Mouse (Mus musculus): ENCODE results near the gene B9d1. TPM values are rescaled to one million over a fixed set of nuclear protein-coding genes. Genes with fewer than 3 reads are reported as not detected.

B9d1 gene
- polyA plus RNA-seq, 1 experiment = 29.8 TPM

DNA sequence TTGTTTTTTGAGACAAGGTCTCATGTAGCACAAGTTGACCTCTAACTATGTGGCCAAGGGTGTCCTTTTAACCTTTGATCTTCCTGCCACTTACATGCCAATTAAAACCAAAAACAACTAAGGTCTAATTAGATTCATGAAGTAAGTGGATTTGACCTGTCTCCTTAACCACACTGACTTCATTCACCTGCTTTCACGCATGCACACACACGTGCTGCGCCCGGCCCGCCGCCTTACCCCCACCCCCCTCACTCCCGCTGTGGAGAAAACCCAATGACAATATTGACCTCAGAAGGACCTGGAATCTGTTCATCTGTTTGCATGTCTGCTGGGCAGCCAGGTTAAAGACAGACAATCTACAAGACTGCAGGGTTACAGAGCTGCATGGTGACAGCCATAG is 35.7 kb downstream of the B9d1 start:
- no peak for DNase-seq (ENCODE audit: low spot score)

DNA sequence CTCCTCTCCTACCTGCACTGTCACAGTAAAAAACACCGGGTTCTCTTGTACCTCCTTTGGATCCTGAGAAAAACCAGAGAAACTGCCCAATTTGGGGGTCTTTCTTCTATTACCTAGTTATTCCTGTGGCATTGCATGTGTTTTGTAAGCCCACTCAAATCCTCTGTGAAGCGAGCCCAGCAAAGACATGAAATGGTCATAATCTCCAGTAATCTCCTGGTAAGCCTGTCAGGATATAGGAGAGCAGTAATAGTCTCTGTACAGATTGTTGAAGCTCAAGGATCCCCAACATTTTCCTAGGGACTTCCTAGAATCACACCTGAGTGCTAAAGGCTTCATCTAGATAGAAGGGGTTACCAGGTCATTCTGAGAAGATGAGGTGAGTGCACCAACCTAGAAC is 36.2 kb downstream of the B9d1 start:
- no peak for DNase-seq (ENCODE audit: low spot score)

DNA sequence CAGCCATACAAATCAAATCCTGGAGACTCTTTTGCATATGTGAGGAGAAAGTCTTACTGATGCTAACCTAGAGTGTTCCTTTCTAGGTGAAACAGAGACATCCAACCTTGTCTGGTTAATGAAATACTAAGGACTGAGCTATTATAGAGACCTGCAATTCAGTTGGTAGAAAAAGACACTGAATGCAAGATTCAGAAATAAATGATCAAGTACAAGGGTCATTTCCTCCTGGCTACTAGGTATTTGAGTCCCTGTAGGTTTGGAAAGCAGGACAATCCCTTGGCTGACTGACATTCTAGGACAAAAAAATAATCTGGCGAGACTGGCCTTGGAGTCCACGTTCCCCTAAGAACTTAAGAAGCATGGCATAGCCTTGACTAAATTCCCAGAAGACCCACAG is 40.6 kb downstream of the B9d1 start:
- DNase-seq (ENCODE audit: low spot score) = no peak

DNA sequence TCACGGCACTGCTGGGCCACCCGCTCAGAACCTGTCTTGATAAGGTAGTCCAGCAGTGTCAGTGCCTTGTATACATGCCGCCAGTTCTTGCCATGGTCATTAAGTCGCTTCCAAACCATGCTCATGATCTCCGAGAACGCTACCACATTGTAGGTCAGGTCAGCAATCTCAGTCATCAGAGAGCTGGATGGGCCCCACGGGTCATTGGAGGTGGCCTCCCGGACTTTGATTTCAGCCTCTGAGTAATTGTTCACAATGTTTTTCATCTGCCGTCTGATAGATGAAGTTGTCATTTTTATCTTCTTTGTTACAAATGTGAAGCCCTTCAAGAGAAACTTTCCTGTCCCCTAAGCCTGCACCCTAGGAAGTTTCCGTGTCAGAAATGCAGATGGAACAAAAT is 41.5 kb downstream of the B9d1 start:
- no peak for DNase-seq (ENCODE audit: low spot score)

DNA sequence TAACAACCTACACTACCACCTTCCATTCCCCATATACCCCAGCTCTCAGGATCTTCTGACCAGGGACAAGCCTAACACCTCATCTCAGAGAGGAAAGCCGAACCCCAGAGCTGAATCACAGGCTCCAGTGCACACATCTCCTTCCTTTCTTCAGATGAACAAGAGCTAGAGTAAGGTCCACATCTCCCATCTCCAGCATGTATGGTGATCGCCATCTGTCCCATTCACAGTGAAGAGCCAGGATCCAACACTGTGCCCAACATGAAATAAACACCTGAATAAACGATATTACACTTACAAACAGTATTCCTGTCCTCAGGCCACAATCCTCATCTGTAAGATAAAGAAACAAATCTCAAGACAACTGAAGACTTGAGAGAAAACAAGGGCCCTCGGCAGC is 42.8 kb downstream of the B9d1 start:
- no peak for DNase-seq (ENCODE audit: low spot score)

DNA sequence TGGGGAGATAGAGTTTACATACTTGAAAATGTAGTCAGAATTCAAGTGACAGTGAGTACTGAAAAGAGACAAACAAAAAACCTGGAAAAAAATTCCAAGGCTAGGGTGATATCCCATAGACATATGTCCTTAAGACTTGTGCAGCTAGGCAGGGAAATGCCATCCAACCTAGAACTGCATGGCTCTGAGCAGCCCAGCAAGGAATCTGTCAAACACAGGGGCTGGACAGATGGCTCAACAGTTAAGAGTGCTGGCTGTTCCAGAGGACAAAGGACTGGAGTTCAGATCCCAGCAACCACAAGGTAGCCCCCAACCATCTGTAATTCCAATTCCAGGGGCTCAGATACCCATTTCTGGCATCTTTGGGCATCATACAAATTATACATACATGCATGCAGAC is 45.7 kb downstream of the B9d1 start:
- DNase-seq (ENCODE audit: low spot score) = no peak

DNA sequence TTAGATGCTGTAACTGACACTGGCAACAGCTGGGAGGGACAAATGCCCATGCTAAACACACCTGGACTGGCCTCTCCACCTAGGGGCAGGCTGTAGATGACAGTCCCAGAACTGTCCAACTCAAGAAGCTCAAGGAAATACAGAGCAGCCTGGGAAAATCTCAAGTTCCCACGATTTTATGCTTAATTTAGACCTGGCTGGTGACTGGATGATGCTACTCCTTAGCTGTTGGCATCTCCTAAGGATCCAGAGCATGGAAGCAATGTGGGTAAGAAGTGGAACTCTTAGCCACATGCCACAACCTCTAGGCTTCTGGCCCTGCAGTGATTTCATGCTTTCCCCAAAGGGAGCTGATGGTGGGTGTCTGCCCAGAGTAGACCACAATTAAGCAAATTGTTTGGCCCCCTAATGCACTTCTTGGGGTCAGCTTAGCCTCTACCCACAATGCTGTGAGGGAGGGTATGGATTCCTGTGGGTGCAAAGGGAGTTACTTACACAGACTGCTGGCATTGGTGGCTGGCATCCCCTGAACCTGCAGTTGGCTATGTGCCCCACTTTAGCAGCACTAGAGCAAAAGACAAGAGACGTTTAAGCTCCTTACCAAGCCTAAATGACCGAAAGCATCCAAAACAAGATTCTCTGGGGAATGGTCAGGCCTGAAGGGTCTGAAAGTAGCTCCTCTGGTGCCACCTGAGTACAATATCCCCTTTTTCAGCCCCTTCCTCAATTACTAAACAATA is 48.2 kb downstream of the B9d1 start:
- no peak for DNase-seq (ENCODE audit: low spot score)

DNA sequence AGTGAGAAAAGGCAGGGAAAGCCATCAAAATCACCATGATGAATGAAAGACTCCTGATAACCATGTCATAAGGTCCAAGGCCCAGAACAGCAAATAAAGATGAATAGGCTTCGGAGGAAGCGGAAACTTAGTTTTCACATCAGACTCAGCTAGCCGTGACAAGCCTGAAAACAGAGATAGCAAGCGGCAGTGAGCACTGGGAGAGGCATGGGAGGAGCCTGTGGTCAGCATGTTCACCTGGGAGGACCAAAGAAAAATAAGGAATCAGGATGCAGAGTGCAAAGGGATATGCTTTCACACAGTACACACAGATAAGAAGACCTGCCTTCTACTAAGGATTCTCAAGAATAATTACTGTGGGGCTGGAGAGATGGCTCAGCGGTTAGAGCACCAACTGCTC is 54.6 kb downstream of the B9d1 start:
- DNase-seq (ENCODE audit: low spot score) = no peak

DNA sequence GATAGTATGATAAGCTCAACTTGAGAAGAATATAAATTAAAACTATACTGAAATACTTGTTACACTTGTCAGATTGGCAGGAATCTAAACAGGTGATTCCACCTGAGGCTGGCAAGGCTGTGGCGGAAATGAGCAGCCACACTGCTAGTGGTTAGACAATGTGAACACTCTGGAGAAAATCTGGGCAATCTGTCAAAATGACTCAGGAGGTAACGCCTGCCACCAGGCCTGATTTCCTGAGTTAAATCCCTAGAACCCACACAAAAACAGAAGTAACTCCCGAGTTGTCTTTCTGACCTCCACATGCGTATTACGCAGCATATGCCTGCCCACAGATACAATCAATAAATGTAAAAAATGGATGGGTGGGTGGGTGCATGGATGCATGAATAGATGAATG is 57.5 kb downstream of the B9d1 start:
- no peak for DNase-seq (ENCODE audit: low spot score)

Other genes with a start within 250 kb of the B9d1 start
- 71.3 and 77.7 TPM in 2 replicates for gene Aldh3a2, start 237.7 kb upstream of the B9d1 start, polyA plus RNA-seq (2012; rRNA removed)
- 0.25 and 0.41 TPM in 2 replicates for gene Slc47a2, start 162.3 kb upstream of the B9d1 start, polyA plus RNA-seq (2012; rRNA removed)
- gene Slc47a1, start 126.8 kb upstream of the B9d1 start, polyA plus RNA-seq (2012; rRNA removed) = 24.4 and 29.1 TPM in 2 replicates
- gene Rnf112, start 51.0 kb upstream of the B9d1 start, polyA plus RNA-seq (2012; rRNA removed) = 0.87 and 1.3 TPM in 2 replicates
- gene Mfap4, start 19.7 kb upstream of the B9d1 start, polyA plus RNA-seq (2012; rRNA removed) = 196 and 207 TPM in 2 replicates
- gene Mapk7, start 10.7 kb upstream of the B9d1 start, polyA plus RNA-seq (2012; rRNA removed) = 23.7 and 26.3 TPM in 2 replicates
- 46.0 and 48.3 TPM in 2 replicates for gene Epn2, start 74.5 kb downstream of the B9d1 start, polyA plus RNA-seq (2012; rRNA removed)
- gene Grap, start 148.1 kb downstream of the B9d1 start, polyA plus RNA-seq (2012; rRNA removed) = 5.5 and 6.2 TPM in 2 replicates
- 6.2 and 6.5 TPM in 2 replicates for gene Fam83g, start 178.9 kb downstream of the B9d1 start, polyA plus RNA-seq (2012; rRNA removed)
- 0.03 and 0.04 TPM in 2 replicates for gene Slc5a10, start 215.7 kb downstream of the B9d1 start, polyA plus RNA-seq (2012; rRNA removed)

Measured in urinary bladder, adult 2 months (tissue).